Mouse (Mus musculus): Measurements from ENCODE around the gene Grb10.

Gene Grb10

DNA sequence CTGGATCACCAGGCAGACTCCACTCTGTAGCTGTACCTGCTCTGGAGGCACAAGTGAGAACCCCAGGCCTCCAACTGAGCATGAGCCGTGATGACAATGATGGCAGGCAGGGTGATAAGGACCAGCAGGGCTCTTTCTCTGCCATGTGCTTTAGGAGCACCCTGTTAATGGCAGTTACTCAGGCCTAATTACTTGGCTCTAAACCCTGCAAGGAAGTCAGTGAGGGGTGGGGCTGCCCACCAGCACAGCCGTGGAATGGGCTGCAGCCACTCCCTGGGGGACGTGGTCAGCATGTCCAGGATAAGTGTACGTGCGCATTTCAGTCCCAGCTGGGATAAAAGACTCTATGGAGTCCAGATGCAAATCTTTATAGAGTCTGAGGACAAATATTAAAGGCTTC is 5.7 kb downstream of the Grb10 start:
- DNase-seq (ENCODE audit: low spot score): peak; percentile 12

GRCm38 (mm10) chr11:12026638-12027037 is 11.8 kb downstream of the Grb10 start:
- no peak for DNase-seq (ENCODE audit: low spot score)

DNA sequence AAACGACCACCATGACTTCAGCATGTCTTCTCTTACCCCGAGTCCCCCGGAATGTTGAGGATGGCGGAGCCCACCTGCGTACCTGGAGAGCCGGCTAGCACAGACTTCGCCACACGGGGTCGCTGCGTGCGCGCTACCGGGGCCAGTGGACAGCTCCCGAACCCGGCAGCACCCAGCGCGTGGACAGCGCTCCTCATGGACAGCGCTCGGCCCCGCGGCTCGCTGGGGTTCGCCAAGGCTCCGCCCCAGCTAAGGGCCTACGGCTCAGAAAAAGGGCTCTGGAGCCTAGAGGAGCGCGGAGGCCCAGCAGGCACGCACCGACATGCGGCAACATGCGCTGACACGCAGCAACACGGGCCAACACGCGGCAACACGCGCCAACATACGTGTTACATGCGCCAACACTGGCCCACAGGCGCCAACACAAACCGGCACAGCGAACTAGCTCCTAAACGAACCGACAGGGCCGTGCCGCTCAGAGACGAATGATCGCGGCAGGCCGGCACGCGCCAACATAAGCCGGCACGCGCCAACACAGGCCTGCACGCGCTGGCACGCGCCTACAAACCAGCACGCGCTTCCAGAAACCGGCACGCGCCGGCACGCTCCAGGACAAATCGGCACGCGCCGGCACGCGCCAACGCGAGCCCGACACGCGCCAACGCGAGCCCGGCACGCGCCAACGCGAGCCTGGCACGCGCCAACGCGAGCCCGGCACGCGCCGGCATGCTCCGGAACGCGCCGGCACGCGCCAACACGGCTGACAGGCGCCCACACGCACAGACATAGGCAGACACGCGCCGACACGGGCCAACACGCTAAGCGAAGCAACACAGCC is 12.5 kb downstream of the Grb10 start:
- DNase-seq (ENCODE audit: low spot score): peak; percentile 77

DNA sequence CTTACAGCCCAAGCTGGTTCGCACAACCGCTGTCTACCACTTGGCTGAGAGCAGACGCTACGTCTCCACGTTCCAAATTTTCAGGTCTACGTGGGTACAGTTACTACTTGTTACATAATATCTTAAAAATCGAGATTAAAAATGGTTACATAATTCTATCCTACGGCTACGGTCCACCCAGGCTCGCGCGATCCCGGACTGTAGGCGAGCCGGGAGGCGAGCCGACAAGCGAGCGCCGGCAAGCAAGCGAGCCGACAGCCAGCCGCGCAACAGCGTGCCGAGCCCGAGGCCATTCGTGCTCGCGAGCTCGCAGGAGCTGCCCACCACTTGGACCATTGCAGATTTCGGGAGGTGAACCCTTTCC is 13.1 kb downstream of the Grb10 start:
- DNase-seq (ENCODE audit: low spot score): no peak

- DNase-seq (ENCODE audit: low spot score): no peak
Measured at GRCm38 (mm10) chr11:12023051-12023450, 15.4 kb downstream of the Grb10 start.

DNA sequence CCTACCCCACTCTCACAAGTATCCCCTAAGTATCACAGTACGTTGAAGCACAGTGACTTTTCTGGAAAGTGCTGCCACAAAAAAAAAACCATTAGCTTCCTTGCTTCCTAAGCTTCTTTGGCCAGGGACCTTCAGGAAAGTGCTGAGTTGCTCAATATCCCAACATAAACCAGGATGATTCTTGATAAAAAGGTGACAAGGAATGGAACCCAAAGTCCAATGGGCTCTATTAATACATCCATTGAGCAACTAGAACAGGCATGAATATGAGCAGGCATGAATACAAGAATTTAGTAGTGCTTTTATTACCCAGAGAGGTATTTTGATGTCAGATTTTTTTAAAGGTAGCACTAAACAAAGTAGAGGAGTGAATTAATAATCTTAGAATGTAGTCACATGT is 18.8 kb downstream of the Grb10 start:
- no peak for DNase-seq (ENCODE audit: low spot score)

DNA sequence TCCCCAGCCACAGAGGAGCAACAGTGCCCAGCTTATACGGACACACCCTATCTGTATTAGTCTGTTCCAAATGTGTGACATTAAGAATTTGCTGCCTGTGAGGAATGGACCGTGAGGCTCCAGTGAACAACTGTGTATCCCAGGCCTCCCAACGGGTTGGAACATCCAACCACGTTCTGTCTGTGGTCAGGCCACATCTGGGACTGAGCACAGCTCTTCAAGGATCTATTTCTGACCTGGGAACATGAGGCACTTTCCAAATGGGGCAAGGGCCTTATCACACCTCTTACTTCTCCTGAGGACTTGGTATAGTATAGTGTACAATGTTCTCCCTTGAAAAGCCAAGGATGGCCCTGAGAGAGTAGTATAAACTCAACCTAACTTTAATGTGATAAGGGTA is 19.9 kb downstream of the Grb10 start:
- DNase-seq (ENCODE audit: low spot score): no peak

- no peak for DNase-seq (ENCODE audit: low spot score)
Measured at GRCm38 (mm10) chr11:12010084-12010483, 28.4 kb downstream of the Grb10 start.

DNA sequence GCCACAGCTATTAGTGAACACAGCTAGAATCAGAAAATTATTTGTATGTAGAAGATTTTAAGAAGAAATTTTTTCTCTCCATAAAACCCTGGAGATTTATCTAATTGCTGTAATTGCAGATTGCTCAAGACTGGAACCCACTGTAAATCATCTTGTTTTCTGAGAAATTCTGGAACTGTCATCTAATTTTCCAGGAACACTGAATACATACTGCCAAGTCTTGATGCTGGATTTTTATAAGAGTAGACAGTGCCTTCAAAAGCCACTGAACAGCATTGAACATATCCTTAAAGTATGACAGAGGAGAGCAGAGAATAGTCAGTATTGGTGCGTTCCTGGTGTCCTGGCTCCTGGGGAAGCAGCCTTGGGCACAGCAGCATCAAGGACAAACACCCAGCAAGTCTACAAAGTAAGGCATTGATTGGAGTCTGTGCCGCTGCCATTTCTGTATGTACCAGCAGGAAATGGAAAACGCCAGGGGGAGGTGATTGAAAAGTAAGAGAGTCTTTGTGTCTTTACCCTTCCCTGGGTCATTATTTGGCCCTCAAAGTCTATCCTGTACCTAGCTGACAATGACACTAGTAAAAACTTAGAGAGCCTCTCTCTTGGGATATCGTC is 38.1 kb downstream of the Grb10 start:
- no peak for DNase-seq (ENCODE audit: low spot score)

GRCm38 (mm10) chr11:11998881-11999280 is 39.6 kb downstream of the Grb10 start:
- DNase-seq (ENCODE audit: low spot score): no peak

DNA sequence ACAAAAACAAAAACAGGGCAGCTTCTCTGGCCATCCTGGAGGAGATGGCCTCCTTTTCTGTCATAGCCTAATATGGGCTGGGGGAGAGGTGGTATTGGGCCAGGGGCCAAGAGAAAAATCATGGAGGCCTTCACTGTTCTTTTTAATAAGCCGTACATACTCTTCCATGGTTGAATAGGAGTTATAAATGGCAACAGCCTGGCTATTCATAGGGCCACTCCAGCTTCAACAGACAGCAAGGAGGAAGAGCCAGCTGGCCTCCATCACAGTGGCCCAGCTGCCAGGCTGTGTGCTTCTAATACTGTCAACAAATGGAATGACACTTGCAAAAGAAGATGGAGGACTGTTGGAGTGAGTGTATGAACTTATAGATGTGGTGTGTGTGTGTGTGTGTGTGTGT is 41.4 kb downstream of the Grb10 start:
- DNase-seq (ENCODE audit: low spot score): no peak

DNA sequence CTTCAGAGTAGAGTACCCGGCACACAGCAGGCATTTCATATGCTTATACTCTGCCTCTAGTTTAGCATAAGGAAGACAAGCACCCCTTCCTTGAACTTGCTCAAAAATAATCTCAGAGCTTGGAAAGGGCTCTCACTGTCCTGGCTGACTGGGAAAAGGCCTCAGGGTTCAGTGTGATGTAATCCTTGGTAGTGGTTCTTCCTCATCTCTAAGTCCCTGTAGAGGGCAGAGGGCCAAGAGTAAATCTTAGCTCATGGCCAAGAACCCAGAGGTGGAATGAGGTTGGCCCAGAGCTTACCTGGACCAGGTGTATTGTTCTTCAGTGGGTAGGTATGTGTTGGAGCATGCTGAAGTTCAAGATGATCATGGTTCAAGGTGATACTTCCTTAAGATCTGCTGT is 43.1 kb downstream of the Grb10 start:
- no peak for DNase-seq (ENCODE audit: low spot score)

GRCm38 (mm10) chr11:11993807-11994206 is 44.7 kb downstream of the Grb10 start:
- no peak for DNase-seq (ENCODE audit: low spot score)

GRCm38 (mm10) chr11:11993183-11993582 is 45.3 kb downstream of the Grb10 start:
- no peak for DNase-seq (ENCODE audit: low spot score)

GRCm38 (mm10) chr11:11989850-11990249 is 48.6 kb downstream of the Grb10 start:
- no peak for DNase-seq (ENCODE audit: low spot score)

DNA sequence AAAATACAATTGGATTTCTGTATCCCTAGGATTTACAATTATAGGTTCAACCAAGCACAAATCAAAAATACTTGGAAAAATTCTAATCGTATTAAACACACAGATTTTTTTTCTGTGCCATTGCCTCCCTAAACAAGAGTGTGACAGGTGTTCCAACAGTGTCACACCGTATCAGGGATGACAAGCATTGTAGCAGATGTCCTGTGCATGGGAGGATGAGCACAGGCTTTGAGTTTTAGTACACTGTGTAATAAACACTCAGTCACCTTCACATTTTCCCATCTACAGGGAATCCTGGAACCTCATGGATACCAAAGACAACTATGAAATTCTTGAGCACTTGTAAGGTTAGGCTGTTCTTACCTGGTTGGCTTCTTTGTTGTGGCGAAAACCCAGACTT is 51.2 kb downstream of the Grb10 start:
- DNase-seq (ENCODE audit: low spot score): no peak

- DNase-seq (ENCODE audit: low spot score): no peak
Measured at GRCm38 (mm10) chr11:11978611-11979197, 59.8 kb downstream of the Grb10 start.

GRCm38 (mm10) chr11:11974591-11975255 is 63.8 kb downstream of the Grb10 start:
- DNase-seq (ENCODE audit: low spot score): peak; percentile 65

GRCm38 (mm10) chr11:11973366-11974014 is 65.0 kb downstream of the Grb10 start:
- peak; percentile 87 for DNase-seq (ENCODE audit: low spot score)

DNA sequence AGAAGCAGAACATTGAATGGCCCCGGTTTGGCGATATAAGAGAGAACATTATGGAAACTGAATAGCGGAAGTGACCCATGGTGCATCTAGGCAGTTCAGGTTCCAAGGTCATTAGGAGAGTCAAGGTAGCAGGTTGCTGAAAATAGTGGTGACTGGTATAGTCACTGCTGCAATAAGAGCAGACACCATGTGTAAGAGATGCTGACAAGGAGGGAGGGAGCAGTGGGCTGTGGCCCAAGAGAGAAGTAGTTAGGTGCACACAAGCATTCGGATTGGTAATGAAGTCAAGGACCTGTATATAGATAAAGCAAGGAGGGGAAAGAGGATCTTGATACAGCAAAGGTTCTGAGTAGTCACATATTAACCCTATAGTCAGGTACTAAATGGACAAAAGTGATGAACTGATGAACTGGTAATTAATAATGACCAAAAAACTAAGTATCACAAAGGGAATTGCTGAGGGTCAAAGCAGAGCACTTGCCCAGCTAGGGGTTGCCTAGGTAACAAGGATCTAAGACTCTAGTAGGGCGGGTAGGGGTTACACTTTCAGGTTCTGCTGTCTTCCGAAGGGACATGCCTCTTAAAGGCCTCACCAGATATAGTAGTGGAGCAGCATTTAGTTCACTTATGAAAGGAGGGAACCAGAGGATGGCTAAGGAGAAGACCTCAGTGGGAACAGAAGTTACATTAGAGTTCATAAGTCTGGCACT is 65.9 kb downstream of the Grb10 start:
- DNase-seq (ENCODE audit: low spot score): no peak

GRCm38 (mm10) chr11:11970246-11970645 is 68.2 kb downstream of the Grb10 start:
- DNase-seq (ENCODE audit: low spot score): no peak

- no peak for DNase-seq (ENCODE audit: low spot score)
Measured at GRCm38 (mm10) chr11:11968830-11969229, 69.7 kb downstream of the Grb10 start.
